Mouse (Mus musculus) spleen, adult 2 months (tissue): ENCODE data around the gene Qrfpr. TPM values are rescaled to one million over a fixed set of nuclear protein-coding genes. Genes with fewer than 3 reads are reported as not detected.

Experiments
- DNase-seq, 2 experiments: peaks; one replicate each; pipeline versions ENCODE4 v3.0.0 to v3.0.0-alpha.2; 2012 to 2021; ENCODE audit warnings: low spot score in 2 of 2, low read depth in 1 of 2
- H3K27ac ChIP-seq: fragments of 200-500 bp; 2 replicates; pipeline ENCODE4 v1.5.1; 2012; ENCODE audit warnings: low read length, inconsistent platforms; ENCODE audit not compliant: insufficient read depth
- H3K27me3 ChIP-seq: fragments of 200-500 bp; 2 replicates; pipeline ENCODE4 v1.6.1; 2012; ENCODE audit warnings: mild to moderate bottlenecking, moderate library complexity, low read length, inconsistent platforms; ENCODE audit not compliant: control insufficient read depth, insufficient read depth
- H3K36me3 ChIP-seq: fragments of 200-500 bp; 2 replicates; pipeline ENCODE4 v1.6.1; 2012; ENCODE audit warnings: mild to moderate bottlenecking, low read length, inconsistent platforms; ENCODE audit not compliant: control insufficient read depth, insufficient read depth
- H3K4me1 ChIP-seq: fragments of 200-500 bp; 2 replicates; pipeline ENCODE4 v1.6.1; 2011; ENCODE audit warnings: inconsistent platforms; ENCODE audit not compliant: control insufficient read depth, insufficient read depth, insufficient read length
- H3K4me3 ChIP-seq: fragments of 200-500 bp; 2 replicates; pipeline ENCODE4 v1.5.1; 2011; ENCODE audit warnings: mild to moderate bottlenecking, inconsistent platforms; ENCODE audit not compliant: insufficient read depth, insufficient read length; ENCODE audit errors: extremely low read depth
- CTCF ChIP-seq: fragments of 200-500 bp; IDR thresholded peaks from 2 replicates; pipeline ENCODE4 v1.5.1; 2011; ENCODE audit warnings: mild to moderate bottlenecking, inconsistent platforms; ENCODE audit not compliant: insufficient read depth, insufficient read length, insufficient replicate concordance; ENCODE audit errors: extremely low read depth
- POLR2A ChIP-seq: fragments of 200-500 bp; IDR thresholded peaks from 2 replicates; pipeline ENCODE4 v1.6.1; 2011; ENCODE audit warnings: low read depth, low read length, inconsistent platforms
- WGBS: fragments of 180-500 bp; shearing (Covaris S2); methylation state at CpG from one replicate; pipeline ENCODE4 v1.1.7; 2018; 5-methylcytosine and 5-hydroxymethylcytosine counted together
- polyA plus RNA-seq: library from polyadenylated mRNA; depleted of rRNA; stranded (reverse); fragments of >200 nt; gene quantifications from 2 replicates; pipeline ENCODE4 v1.2.3, GENCODE M21; 2012

The Qrfpr gene
- polyA plus RNA-seq, 1 experiment: 0.22 TPM

GRCm38 (mm10) chr3:36223361-36223760, 1.2 kb upstream of the Qrfpr start:
- WGBS: 39% methylated on average over 2 of the region's 2 CpGs
- no peaks in the 10 kb centered on the region for H3K36me3 ChIP-seq
- no peaks in the 10 kb centered on the region for H3K27me3 ChIP-seq
- TF ChIP-seq CTCF (no peak), POLR2A (no peak)
- no peak overlapping the region for H3K27ac ChIP-seq
- no peak for DNase-seq
- no peak overlapping the region for H3K4me3 ChIP-seq
- no peaks in the 10 kb centered on the region for H3K4me1 ChIP-seq

DNA sequence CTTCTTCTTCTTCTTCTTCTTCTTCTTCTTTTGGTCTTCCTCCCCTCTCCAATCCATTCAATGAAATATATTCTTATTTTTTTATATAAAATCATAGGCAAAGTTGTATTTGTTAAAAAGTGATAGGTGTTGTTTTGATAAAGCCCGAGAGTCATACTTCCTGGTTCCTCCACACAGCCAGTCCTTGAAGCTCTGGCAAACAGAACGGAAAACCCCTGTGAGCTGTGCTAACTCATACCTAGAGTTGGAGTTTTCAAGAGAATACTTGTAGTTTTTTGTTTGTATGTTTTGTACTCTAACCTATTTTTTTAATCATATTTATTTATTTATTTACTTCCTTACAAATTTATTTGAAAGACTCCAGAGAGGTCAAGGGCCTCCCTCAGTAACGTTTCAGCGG, 9.4 kb downstream of the Qrfpr start:
- WGBS: 80% methylated on average over 4 of the region's 4 CpGs
- Histone ChIP-seq H3K4me3 (no peak overlapping the region), H3K27ac (no peak overlapping the region), H3K36me3 (no peaks in the 10 kb centered on the region), H3K4me1 (no peaks in the 10 kb centered on the region), H3K27me3 (no peaks in the 10 kb centered on the region)
- no peak for DNase-seq
- TF ChIP-seq CTCF (no peak), POLR2A (no peak)

DNA sequence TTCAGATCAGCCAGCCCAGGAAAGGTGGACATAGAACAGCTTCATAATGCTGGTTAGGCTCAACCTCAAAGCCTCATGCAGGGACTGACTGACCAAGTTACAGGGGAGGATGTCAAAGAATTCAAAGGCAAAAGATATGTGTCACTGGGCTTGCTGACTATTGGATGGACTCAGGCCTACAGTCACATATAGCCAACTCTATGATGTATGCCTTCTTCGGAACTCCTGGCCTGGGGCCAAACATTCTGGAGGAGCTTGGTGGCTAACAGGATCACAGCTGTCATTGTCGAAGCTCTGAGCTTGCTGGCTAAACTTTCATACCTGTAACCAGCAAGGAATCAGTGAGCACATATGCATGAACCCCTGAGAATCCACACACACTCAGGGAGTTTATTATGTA, 11.2 kb downstream of the Qrfpr start:
- TF ChIP-seq CTCF (no peak), POLR2A (no peak)
- Histone ChIP-seq H3K27me3 (no peaks in the 10 kb centered on the region), H3K36me3 (no peaks in the 10 kb centered on the region), H3K4me3 (no peak overlapping the region), H3K27ac (no peak overlapping the region), H3K4me1 (no peaks in the 10 kb centered on the region)
- no peak for DNase-seq
- WGBS: 81% methylated on average over 2 of the region's 2 CpGs

DNA sequence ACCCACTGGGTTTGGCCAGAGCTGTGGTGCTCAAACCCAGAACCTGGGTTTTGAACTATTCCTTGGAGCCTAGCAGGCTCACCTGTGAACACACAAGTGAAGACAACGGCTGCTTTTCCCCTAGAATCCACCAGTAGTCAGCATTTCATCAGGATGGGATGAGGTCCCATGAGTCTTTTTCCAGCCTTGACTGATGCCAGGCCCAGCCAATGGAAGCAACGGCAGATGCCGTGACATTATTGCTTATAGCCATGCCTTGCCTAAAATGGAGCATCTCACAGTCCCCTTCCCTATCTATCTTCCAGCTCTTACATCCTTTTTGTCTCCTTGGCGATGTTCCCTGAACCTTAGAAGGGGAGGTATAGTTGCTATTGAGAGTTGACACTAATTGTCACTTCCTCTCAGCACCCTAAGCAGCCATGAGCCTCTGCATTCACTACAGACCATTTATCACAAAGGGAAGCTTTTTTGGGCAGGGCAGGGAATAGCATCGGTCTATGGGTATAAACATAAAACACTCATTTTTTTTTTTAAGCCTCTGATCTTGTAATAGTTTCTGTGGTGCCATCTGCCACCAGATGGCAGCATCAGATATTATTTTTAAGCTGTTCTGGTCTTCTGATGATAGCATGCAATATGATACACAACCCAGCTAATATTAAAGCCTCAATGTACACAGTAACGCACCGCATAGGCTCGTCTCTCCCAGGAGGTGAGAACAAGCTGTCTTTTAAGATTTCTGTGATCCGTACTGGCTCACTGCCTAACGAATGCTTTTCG, 12.1 kb downstream of the Qrfpr start:
- no peak for DNase-seq
- no peaks in the 10 kb centered on the region for H3K27me3 ChIP-seq

DNA sequence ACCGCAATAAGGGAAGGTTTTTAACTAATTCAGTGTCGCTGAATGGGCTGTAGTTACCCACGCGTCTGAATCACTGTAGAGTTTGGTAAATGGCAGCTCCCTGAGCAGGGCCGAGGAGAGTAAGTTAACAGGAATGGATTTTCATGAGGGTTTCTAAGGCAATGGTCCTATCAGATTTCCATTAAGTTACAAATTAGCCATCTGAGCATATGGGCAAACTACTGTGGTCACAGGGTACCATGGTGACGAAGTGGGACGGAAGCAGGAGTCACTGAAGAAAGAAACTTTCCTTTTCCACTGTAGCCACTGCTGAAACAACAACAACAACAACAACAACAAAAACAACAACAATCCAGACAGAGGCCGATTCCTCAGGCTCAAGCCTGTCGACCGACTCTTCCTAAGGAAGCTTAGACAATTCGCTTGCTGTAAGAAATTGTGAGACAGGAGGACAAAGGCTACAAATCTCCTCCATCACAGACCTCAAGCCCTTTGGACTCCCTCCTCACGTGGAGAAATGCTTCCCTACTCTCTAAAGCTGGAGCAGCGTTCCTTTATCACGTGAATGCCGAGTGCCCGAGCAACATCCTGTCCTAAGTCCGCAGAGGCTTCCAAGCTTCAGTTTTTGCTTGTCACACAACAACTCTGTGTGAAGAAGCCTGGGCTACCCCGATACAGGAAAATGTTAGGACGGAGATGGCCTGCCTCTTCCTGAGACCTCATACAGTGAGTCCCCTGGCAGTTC, 14.4 kb downstream of the Qrfpr start:
- TF ChIP-seq CTCF: no peak
- no peak for TF ChIP-seq POLR2A
- DNase-seq: no peak
- no peak overlapping the region for H3K4me3 ChIP-seq
- no peak overlapping the region for H3K27ac ChIP-seq
- no peaks in the 10 kb centered on the region for H3K4me1 ChIP-seq
- no peaks in the 10 kb centered on the region for H3K27me3 ChIP-seq
- 79% methylated on average over 19 of the region's 19 CpGs for WGBS
- no peaks in the 10 kb centered on the region for H3K36me3 ChIP-seq

More for the DNA sequence above, 12.1 kb downstream of the Qrfpr start:
- no peaks in the 10 kb centered on the region for H3K4me1 ChIP-seq
- no peak overlapping the region for H3K4me3 ChIP-seq
- 64% methylated on average over 11 of the region's 11 CpGs for WGBS
- no peaks in the 10 kb centered on the region for H3K36me3 ChIP-seq
- H3K27ac ChIP-seq: no peak overlapping the region
- peak; percentile 1; the same call in 1 of the 2 replicates for TF ChIP-seq CTCF
- TF ChIP-seq POLR2A: no peak

- no peaks in the 10 kb centered on the region for H3K36me3 ChIP-seq
- no peaks in the 10 kb centered on the region for H3K4me1 ChIP-seq
- H3K4me3 ChIP-seq: no peak overlapping the region
- H3K27me3 ChIP-seq: no peaks in the 10 kb centered on the region
- WGBS: 75% methylated on average over 7 of the region's 7 CpGs
- no peak overlapping the region for H3K27ac ChIP-seq
- TF ChIP-seq POLR2A: no peak
- no peak for TF ChIP-seq CTCF
- DNase-seq: no peak
Observed at GRCm38 (mm10) chr3:36202932-36203331, 19.2 kb downstream of the Qrfpr start.

DNA sequence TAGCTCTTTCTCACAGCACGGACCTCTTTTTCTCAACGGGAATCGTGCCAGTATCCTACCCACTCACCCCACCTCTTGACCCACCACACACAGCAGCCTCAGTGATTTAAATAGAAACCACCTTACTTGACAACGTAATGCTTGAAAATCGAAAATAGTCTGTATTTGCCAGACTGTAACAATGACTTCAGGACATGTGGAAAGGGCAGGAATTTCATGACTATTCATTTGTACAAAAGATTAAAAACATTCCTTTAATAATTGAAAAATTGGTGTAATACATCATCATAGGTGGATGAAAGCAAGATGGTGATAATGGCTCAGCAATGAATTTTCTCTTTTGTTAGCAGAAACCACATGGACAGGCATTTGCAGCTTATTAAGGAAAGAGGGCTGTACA, 21.0 kb downstream of the Qrfpr start:
- no peak overlapping the region for H3K27ac ChIP-seq
- WGBS: 79% methylated on average over 5 of the region's 5 CpGs
- no peaks in the 10 kb centered on the region for H3K4me1 ChIP-seq
- no peaks in the 10 kb centered on the region for H3K36me3 ChIP-seq
- no peak overlapping the region for H3K4me3 ChIP-seq
- no peaks in the 10 kb centered on the region for H3K27me3 ChIP-seq
- TF ChIP-seq POLR2A (no peak), CTCF (no peak)
- DNase-seq: no peak
